Mouse (Mus musculus) thymus, adult 2 months (tissue): ENCODE data around the gene Sv2c.

Source experiments
- CTCF ChIP-seq: fragments of 200-500 bp; IDR thresholded peaks from 2 replicates; pipeline ENCODE4 v1.5.1; 2012; ENCODE audit warnings: mild to moderate bottlenecking, control low read depth, low read length, moderate library complexity, borderline replicate concordance; ENCODE audit not compliant: control insufficient read depth, poor library complexity, insufficient read depth; ENCODE audit errors: extremely low read depth
- POLR2A ChIP-seq: fragments of 200-500 bp; IDR thresholded peaks from 2 replicates; pipeline ENCODE4 v1.6.1; 2012; ENCODE audit warnings: mild to moderate bottlenecking, low read length, control low read depth, moderate library complexity; ENCODE audit not compliant: control insufficient read depth, poor library complexity, insufficient read depth; ENCODE audit errors: extremely low read depth

DNA sequence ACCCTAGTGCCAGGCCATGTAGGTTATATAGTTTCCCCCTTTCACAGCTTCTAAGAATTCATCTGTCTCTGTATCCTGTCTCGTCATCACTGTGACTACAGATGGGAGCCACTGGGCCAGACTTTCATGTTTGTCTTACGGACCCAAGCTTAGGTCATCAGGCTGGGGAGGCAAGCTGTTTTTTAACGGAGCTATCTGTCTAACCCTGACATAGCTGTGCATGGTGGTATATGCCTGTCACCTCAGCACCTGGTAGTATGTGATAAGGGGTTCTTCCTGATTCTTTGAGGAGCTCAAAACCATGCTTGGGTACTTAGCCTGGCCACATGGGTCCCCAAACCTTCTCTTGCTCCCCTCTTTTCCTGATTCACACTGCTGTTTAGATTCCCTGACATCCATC is 124.2 kb downstream of the Sv2c start:
- no peak for TF ChIP-seq CTCF
- TF ChIP-seq POLR2A = no peak
